Mouse (Mus musculus): ENCODE measurements around the gene Cxcl13. TPM values are rescaled to one million over a fixed set of nuclear protein-coding genes. Genes with fewer than 3 reads are reported as not detected.

The Cxcl13 gene
- 107 TPM for polyA plus RNA-seq (2014; fragmentation: Illumina TruSeq; extraction: RNeasy Lipid Tissue Mini Kit (QIAGEN cat#74804); ENCODE audit: low read depth, low replicate concordance)

GRCm38 (mm10) chr5:95956651-95957050 lies at the start of gene Cxcl13:
Gene Cxcl13 (plus strand): TSS chr5:95956951.

Other genes with a start within 250 kb of the Cxcl13 start
- gene Gm7978, start 220.8 kb upstream of the Cxcl13 start, polyA plus RNA-seq (2014; fragmentation: Illumina TruSeq; extraction: RNeasy Lipid Tissue Mini Kit (QIAGEN cat#74804); ENCODE audit: low read depth, low replicate concordance): not detected
- gene Gm7982, start 214.9 kb upstream of the Cxcl13 start, polyA plus RNA-seq (2014; fragmentation: Illumina TruSeq; extraction: RNeasy Lipid Tissue Mini Kit (QIAGEN cat#74804); ENCODE audit: low read depth, low replicate concordance): not detected
- not detected for gene E330014E10Rik, start 181.0 kb upstream of the Cxcl13 start, polyA plus RNA-seq (2014; fragmentation: Illumina TruSeq; extraction: RNeasy Lipid Tissue Mini Kit (QIAGEN cat#74804); ENCODE audit: low read depth, low replicate concordance)
- gene Cnot6l, start 207.2 kb downstream of the Cxcl13 start, polyA plus RNA-seq (2014; fragmentation: Illumina TruSeq; extraction: RNeasy Lipid Tissue Mini Kit (QIAGEN cat#74804); ENCODE audit: low read depth, low replicate concordance): 138 TPM

All from sigmoid colon, adult 10 weeks (tissue).